Mouse (Mus musculus) adipocyte (in vitro differentiated cells): ENCODE measurements at regions not wholly inside any gene's neighbourhood (a gene's known extent, or its start where the extent isn't known, plus 50 kb on each side); places are given as distances from the start of the nearest gene placed in this dataset.

Source experiments
- DNase-seq: peaks from one replicate; pipeline ENCODE4 v3.0.0-alpha.2; 2016; ENCODE audit warnings: low spot score

DNA sequence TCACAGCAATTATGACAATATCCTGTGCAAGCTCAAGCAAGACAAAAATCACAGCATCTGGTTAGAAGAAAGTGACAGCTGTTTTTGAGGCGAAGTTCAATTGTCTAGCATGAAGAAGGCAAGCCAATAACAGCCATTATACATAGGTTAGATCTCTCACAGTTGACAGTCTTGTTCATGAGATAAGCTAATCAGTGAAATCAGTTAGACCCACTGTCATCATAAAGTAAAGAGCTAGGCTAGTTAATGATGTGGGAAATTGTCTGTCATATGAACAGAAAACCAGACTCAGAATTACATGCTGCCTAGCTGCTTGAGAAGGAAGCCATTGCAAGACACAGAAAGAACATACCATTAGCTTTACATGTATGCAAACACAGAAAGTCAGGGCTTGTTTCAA is 470.2 kb upstream of the 5930422O12Rik start:
- DNase-seq, result no peak

DNA sequence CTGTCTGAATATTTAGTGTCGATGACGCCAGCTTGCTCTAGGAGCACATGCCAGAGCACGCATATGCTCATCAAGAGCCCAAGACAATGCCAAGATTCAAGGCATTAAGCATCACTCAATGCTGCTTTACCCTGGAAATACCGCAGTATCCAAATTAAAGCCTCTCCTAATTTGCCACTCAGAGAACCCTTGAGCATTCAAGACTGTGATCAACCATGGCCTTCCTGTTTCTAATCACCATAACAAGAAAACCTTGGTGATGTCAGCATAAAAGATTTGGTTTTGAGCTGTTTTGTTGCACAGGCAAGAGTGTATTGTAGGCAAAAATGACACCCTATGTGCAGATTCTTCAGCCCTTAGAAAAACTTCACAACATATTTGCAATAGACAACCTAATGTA is 469.7 kb upstream of the 5930422O12Rik start:
- DNase-seq, result no peak

DNA sequence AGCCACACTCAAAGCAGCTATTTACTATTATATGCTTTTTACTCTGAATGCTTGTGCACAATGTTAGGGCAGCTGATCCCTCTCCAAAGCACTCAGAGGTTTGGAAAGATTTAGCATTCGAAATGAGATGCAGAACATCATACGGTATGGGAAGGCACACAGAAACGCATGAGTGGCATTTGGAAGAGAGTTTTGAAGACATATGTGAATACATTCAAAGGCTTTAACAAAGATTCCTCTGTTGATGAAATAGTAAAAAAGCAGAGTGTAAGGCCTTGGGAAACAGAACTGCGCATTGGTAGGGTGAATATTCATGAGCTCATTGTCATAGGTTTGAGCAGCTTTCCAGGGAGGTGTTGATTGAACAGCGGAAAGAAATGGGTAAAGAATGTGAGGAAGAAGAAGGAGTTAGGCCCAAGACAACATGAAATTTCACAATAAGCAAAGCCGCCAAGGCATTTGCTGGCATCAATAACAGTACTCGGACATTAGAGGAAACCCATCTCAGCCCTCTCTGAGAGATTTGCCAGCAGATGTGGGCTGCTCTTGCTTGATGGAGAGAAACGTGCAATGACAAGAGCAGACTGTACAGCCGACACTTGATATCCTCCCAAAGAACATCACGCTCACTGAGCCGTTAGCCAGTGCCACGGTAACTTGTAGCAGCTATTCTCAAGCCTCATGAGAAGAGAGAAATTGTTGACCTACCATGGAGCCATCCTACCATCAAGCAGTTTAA is 469.0 kb upstream of the 5930422O12Rik start:
- DNase-seq, result no peak

DNA sequence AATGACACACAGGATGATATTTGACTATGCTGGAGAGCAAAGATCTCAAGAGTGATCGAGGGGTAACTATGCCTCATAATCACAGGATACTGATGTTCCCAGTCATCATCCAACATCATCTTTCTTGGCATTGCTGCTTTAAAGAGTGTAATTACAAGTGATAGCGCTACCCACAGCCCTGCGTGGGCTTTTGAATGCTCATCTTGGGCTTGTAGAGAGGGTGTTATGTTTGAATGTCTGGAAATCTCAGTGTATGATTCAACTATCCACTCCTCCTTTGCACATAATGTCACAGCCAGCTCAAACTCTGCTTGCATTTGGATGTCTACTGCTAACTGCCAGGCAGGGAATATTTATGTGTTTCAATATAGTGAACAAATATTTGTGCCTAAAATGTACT is 438.3 kb upstream of the 5930422O12Rik start:
- DNase-seq, result no peak

DNA sequence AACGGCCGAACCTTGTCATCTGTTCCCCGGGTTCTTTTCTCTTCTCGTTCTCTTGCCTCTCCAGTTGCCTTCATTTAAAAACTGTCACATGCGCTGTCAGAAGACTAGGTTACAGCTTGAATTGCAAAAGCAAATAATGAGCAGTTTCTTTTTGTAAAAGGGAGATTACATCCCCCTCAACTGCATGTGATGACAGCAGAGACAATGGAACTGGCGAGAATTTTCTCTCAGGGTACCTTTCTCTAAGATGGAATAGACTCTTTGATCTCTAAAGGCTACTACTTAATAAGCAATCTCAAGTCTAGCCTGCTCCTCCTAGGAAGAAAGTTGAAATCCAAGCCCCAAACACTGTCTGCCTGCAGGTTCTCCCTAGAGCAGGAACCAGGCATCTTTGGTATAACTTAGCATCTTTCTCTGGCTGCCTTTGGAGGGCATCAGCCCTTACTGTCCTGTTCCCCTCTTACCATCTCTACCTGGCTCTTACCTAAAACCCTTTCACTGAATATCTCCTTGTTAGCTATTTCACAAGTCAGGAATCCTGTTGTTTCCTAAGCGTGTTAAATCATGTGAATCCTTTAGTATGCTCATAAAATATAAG is 424.4 kb upstream of the 5930422O12Rik start:
- no peak for DNase-seq

DNA sequence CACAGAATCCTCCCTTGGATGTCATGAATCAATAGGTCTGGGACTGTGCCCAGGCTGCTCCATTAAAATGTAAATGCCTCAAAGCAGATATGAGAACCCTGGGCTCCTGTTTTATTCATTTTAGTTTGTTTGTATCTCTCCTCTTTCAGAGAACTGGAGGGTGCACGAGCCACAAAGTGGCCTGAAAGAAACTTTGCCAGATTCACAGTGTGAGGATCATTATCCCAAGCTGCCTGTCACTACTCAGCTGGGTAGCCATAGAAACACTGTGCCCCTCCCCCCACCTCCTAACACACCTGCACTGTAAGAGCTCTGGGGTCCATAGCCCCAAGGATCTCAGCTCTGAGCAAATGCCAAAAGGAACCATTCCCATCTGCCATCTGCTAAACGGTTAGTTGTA is 423.9 kb upstream of the 5930422O12Rik start:
- no peak for DNase-seq

DNA sequence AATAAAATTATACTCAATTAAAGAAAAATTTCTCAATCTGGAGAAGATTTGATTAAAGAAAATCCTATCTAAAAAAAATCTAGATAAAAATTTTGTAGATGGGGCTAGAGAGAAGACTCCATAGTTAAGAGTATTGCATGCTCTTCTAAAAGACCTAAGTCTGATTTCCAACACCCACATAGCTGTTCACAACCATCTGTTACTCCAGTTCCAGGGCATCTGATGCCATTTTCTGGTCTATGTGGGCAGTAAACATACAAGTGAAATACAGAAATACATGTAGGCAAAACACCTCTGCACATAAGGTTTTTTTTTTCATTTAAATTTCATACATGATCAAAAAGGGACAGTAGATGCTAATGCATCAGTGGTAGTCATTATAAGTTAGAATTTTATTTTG is 418.4 kb upstream of the 5930422O12Rik start:
- no peak for DNase-seq

DNA sequence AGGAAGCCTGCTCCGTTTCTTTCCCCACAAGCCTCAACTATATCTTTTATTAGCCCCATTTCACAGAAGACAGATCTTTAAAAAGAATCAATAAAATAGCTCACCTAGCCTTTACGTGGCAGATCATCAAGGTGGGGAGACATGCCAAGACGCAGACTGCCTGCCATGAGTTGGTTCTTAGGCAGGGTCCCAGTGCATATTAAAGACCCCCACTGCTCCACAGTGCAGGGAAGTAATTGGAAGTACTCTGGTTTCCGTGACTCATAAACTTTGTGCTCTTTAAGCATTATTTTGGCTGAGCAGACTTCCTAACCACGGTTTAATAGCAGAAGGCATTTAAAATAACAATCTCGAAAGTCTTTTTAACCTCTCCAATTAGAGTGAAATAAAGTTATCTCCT is 415.7 kb upstream of the 5930422O12Rik start:
- DNase-seq, result no peak

DNA sequence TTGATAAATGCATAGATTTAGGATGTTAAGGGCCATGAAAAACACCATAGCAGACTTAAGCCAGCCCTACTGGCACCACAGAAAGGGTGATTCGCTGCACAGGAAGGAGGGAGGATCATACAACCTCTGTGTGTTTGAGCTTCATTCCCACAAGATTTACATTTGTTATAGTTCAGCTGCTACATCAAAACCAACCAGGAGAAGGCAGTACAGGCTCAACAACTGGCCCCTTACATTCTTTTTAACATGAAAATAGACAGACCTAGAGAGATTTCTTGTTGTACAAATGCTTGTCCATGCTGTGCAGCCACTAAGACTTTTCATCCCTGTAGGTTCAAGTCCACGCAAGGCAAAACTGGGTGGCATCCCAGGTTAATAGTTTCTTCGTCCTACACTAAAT is 412.6 kb upstream of the 5930422O12Rik start:
- DNase-seq, result peak; percentile 10

DNA sequence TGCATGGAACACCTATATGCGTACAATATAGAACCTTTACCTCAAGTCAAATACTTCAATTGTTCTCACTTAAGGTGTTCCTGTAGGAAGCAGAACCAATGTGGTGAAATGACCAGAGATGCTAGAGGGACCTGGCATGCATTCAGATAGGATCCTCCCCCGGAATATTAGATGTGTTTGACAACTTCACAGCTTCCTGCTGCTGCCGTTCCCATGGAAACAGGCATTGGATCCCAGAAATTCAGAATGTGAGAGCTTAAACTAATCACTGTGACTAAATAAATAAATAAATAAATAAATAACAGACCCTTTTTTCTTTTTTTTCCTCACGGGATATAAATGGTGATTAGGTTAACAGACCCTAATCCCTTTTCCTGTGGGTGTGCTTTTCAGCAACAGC is 401.5 kb upstream of the 5930422O12Rik start:
- DNase-seq, result no peak

DNA sequence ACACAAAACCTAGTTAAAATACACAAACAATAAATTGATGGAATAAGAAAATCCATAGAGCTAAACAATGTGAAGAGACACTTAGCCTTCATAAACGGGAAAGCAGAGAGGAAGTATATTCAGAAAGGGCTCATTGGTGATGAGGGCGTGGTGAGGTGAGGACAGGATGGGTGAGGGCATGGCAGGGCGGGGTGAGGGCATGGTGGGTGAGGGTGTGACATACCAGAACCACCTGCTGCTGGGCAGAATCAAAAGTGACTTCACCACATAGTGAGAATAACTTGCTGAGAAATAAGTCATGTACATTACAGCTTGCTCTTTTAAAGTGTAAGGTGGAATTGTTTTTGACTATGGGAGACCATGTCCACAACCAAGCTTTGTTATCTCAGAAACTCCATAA is 399.1 kb upstream of the 5930422O12Rik start:
- no peak for DNase-seq

DNA sequence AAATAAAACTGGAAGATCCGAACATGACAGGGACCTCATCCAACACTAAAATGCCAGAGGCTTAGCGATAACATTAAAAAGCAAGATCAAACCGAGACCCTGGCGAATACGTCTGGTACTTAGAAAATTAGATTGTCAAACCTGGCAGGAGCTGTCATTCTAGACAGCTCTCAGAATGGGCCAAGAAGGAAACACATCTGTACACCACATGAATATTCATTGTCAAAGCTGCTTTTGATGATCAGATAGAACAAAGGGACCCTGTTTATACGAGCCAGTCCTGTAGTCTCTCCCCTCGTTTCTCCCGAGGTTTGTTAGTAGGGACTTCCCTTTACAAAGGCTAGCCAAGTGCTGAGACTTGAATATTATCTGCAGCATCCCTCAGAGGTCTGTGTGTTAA is 376.5 kb upstream of the 5930422O12Rik start:
- no peak for DNase-seq

DNA sequence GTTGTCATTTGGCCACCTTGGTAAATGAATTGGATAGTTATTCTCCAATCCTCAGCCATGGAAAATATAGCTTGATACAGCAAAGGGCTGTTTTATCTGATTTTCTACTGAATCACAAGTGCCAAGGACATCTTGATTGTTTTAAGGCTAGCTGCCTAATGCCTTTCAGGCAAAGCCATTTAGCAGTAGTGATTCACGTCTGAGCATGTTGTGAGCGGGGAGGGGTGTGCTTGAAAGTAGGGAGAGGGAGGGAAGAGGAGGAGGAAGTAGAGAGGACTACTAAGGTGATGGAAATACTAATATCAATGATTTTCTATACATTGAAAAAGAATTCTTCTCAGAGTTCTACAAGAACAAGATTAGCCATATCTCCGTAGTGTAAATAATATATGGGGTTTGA is 362.9 kb upstream of the 5930422O12Rik start:
- no peak for DNase-seq

DNA sequence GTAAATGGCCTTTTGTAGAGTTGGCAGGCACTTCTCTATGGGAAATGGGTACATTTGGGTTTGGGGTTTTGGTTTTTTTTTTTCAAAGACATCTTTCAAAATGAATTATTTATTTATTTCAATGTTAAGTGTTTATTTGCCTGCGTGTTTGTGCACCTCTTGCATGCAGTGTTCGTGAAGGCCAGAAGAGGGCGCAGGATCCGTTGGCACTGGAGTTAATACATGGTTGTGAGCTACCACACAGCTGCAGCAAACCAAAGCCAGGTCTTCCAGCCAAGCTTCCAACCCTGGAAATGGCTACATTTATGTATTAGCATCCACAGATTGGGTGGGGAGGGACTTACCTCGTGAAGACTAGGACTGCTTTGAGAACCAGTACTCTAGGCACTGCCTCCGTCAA is 362.3 kb upstream of the 5930422O12Rik start:
- DNase-seq, result no peak

DNA sequence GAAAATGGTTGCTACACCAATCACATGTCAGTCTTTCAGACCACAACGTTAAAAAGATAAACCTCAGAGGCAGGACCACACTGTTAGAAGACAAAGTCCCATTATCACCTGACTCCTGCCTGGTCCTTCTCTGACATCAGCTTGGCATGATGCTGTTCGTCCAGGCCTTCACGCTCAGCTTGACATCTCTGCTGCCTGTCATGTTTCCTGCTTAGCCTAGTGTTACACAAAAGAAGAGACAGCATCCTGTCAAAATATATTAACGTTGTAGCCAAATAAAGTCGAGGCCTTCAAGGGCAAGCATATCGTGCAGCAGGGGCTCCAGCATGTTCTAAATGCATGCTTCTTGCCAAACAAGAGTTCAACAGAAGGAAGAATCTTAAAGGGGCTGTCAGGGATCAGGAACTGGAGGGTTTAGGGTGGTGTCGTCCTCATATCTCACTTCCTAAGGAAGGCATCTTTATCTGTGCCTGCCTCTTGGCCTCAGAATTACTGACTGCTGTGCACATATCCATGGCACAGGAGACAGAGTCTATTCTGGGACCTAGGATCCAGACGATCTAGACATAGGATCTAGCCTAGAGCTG is 361.0 kb upstream of the 5930422O12Rik start:
- no peak for DNase-seq

DNA sequence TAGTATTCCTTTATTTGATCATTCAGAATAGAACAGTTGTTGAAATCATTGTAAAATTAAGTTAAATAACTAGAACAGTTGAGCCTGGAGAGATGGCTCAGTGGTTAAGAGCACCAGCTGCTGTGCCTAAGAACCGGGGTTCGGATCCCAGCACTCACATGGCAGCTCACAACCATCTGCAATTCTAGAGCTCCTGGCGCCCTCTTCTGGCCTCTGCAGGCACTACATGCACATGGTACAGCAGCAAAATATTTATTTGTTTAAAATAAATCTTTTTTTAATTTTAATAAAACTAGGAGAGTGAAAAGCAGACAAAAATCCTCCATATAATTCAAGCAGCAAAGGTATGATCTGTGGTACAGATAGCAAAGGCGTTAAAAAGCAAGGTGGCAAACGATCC is 360.0 kb upstream of the 5930422O12Rik start:
- DNase-seq, result no peak

DNA sequence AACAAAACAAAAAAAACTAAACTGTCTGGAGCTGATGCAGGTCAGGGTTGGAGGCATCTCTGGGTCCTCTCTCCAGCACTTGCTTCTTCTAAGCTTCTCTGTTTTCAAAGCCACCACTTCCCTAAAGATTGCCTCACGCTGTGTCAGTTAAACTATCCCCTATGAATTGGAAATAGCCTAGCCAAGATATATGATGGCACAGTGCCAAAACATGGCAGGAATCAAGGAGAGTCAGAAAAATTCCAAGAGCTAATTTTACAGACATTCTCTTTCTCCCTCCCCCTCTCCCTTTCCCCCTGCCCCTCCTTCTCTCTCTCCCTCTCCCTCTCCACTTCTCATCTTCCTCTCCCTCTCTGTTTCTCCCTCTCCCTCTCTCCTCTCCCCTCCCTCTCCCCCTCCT is 353.3 kb upstream of the 5930422O12Rik start:
- DNase-seq, result peak; percentile 8

DNA sequence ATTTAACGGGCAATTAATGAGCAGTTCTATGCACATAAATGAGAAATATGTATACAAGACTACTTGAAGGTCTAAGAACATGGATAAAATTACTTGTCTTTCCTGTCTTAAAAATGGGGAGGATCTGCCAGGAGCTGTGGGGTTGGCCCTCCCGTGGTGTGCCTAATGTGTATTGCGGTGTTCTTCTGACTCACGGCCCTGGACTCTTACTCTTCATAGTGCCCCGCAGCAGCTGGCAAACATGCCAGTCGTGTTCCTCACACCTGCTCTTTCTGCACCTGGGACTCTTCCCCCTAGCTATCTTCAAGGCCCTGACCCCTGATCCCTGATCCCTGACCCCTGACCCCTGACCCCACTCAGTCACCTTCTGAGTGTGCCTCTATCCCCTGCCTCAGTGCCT is 352.3 kb upstream of the 5930422O12Rik start:
- DNase-seq, result no peak

DNA sequence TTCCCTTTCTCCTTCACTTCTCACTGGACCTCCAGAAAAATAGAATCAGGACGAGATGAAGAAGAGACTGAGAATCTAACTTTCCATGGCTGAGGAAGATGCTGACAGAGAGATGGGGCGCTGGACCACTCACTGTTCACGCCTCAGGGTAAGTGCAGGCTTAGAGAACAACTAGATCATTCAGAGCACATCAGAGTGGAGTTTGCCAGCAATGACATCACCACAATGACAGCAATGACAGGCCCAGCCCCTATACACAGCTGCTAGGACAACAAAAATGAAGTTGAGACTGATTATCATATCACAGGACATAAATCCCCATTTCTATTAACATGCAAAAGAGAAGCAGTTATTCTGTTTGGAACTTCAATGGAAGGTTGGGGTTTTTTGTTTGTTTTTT is 350.4 kb upstream of the 5930422O12Rik start:
- no peak for DNase-seq

DNA sequence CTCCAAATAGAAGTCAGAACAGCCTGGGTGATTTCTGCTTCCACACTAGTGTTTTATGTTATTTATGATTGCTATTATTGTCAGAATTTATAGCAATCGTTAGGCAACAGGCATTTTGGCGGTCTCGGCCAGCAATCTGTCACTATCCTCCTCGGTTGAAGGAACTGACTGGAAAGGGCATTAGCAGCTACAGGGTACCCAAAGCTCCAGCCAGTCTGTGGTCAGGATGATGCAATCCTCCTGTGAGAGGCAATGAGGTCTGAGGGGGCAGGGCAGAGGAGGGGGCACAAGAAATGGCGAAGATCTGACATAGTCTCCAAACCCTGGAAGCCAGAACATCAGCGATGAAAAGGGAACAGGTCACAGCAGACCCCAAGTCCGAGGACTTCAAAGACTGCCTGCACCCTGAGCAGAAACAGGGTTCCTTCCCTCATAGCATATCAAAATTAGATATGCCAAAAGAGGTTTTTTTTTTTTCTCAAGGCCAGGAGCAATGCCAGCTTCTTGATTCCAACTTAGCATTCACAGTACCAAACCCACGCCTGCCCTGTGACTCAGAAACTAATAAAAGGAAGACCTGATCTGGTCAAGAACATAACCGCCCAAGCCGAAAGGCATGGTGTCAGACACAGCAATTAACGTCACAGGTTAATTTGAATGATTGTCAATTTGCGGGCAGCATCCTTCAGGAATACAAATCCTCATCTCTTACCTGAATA is 348.5 kb upstream of the 5930422O12Rik start:
- no peak for DNase-seq

DNA sequence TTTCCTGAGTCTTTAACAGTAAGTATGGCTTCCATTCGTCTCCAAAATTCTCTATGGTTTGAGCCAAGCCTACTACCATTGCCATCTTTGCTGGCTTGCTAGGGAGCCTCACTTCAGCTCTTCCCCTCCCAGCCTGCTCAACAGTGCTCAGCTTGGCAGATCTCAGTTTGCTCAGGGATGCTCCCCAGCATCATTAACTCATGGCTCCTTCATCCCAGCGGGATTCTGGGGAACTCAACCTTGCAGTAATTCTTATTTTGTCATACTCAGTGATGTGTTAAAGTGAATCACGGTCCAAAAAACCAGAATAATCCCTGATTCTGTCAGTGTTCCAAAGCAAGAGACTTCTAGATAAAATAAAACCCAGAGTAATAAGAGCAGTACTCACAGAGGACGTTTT is 346.6 kb upstream of the 5930422O12Rik start:
- DNase-seq, result no peak

DNA sequence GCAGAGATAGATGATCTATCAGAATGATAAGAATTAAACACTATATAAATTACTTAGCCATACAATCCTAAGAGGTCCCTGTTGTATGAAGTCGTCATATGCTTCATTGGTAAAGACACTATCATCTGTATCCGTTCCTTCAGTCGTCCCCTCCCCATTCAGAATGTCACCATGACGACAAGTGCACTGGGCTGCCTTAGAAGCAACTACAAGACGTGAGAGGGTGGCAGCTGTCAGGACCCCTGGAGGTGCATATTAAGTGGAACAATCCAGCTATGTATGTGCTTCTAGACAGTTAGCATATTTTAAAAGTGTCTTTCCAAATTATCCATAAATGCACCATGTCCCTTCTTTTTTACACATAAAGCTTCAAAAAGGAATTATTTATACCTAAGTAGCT is 343.0 kb upstream of the 5930422O12Rik start:
- DNase-seq, result no peak

DNA sequence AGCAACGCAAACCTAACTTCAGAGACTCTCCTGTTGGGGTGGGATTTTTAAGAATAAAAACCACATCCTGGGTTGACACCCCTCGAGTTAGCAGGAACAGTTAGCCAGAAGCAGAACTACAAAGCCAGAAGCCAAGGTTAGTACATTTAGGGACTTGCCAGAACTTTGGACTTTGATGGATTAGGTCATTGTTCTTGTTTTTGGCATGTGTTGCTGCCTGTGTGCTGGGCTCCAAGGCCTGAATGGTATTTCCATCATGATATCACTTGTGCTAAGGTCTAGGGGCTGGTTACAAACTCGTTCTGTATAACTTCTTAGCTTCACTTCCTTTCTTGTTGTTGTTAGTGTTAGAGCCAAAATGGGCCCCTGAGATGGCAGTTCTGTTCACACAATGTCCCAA is 338.8 kb upstream of the 5930422O12Rik start:
- DNase-seq, result no peak
